Mouse (Mus musculus) ovary, postnatal 36 days (tissue): Measurements from ENCODE around the gene Rras2.

Source experiments
- DNase-seq: peaks from one replicate; pipeline ENCODE4 v3.0.0; 2022; ENCODE audit warnings: low spot score, mixed read lengths

The Rras2 gene

DNA sequence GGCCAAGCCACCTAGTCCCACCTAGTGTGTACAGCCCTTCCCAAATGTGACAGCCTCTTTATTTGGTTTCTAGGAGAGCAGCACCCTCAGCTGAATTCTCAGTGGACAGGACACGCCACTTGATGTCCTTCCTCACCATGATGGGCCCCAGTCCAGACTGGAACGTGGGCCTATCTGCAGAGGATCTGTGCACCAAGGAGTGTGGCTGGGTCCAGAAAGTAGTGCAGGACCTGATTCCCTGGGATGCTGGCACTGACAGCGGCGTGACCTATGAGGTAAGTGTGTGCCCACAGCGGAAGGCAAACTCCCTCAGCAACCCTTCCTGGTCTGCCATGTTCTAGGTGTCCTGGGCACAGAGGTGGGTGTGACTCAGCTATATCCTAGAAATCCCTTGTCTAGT lies 88.8 kb downstream of the Rras2 start:
- no peak for DNase-seq

DNA sequence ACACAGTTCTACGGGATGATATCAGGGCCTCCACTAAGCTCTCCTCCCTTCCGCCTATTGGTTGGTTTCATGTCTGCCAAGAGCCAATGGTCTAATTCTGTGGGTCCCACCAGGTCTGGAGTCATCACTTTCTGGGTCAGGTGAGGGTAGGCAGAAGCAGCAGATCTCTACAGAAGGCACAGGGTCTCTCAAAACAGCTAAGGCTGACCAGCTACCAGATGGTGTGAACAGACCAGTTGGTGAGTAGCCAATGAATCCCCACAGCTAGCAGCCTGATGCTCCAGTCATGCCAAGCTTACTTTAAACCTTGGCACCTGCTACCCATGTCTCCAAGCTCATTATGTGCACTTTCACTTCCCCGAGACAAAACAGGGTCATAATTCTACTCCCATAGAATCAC lies 90.2 kb downstream of the Rras2 start:
- no peak for DNase-seq

GRCm38 (mm10) chr7:114026923-114027322 lies 90.7 kb downstream of the Rras2 start:
- DNase-seq = no peak

DNA sequence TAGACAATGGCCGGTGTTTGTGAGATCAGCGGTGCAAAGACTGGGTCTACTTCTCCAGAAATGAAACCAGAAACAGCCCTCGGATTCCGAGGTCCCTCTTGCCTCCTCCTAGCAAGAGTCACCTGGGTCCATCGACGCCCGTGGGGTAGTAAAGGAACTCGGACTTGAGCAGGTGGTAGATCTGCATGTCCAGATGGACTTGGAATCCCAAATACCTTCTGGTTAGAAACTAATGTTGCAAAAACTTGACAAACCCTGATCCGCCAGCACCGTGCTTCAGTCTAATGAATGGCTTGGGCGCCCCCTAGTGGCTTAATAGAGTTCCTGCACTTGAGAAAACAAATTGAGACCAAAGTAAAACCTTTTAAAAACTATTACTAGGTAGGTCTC lies 96.9 kb downstream of the Rras2 start:
- DNase-seq = peak; percentile 61

- no peak for DNase-seq
These were observed 97.4 kb downstream of the Rras2 start for GRCm38 (mm10) chr7:114020057-114020703.

GRCm38 (mm10) chr7:114018861-114019260 lies 98.7 kb downstream of the Rras2 start:
- no peak for DNase-seq

DNA sequence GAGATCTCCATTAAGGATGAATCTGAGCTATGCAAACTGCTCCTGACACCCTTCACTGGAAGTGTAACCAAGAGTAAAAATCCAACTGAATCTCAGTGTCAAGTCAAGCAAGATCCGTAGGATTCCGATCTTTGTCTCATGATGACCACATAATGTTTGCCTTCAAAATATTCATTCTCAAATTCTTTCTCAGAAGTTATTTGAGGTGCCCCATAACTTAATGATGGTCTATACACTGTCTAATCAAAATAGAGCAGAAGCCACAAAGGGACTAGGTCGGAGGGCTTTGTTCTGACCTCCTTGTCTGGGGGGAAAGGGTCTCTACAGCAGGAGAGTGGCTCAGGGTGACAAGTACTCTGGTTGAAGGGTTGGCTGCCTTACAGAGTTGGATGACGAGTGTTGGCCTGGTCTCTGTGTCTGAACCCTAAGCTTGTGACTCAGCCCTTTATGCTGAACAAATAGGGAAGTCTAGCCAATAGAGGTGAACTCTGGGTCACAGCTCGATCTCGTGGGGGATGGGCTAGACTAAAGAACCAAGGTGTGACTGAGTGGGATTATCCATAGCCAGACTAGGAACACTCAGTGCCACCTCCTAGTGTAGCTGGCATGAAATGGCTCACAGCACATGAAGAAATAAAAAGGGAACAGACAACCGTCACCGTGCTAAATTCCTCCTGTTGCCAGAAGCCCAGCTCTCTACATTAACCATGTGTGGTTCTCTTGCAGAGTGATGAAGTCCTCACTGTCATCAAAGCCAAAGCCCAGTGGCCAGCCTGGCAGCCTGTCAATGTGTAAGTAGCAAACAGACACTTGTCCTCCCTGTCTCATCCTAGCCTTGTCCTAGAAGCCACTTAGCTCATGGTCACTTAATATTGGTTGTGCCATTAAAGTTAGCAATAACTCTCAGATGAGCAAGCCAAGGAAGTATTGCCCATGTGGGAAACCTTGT lies 101.3 kb downstream of the Rras2 start:
- no peak for DNase-seq

DNA sequence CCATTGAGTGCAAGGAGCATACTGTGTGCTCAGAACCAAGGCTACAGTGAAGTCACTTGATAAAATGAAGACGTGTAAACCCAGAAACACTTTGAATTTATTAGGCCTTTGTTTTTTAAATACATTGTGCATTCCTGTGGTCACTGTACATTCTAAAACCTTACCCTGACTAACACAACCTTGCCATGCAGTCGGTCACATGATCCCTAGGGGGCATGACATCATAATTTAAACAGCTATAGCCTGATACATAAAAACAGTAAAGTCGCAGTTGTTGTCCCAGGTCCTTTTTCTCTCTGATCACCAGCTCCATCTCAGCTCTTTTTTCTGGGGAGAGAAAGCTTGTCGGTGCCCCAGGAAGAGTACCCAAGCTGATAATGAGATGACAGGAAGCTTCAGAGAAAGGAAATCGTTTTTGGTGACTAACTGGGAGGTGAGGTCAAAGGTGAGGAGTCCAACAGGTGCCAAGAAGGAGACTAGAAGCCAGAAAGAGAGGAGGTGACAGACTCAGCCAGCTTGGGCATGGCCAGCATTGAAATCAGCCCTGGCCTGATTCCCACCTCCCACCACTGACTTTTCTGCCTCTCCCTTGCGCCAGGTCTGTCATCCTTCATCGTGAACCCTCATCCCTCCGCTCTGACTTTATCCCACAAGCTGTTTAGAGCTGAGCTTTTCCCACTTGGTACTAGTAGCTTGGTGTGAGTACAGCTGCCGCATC lies 105.7 kb downstream of the Rras2 start:
- DNase-seq = no peak

DNA sequence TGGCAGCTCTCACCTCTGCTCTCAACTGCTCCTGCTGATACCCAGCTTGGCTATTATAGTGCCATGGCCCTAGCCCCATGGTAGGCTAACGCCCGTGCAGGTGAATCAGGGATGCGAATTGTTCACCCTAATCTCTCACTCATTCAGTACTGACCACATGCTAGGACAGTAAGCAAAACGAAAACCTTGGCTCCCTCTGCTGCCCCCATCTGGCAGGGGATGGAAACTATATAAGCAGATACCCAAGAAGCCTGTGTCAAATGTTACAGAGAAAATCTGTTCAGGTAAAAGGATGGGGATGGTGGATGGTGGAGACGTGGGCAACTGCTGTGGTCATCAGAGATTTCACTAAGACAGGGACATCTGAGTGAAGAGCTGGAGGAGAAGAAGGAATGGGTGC lies 110.0 kb downstream of the Rras2 start:
- peak; percentile 28 for DNase-seq

DNA sequence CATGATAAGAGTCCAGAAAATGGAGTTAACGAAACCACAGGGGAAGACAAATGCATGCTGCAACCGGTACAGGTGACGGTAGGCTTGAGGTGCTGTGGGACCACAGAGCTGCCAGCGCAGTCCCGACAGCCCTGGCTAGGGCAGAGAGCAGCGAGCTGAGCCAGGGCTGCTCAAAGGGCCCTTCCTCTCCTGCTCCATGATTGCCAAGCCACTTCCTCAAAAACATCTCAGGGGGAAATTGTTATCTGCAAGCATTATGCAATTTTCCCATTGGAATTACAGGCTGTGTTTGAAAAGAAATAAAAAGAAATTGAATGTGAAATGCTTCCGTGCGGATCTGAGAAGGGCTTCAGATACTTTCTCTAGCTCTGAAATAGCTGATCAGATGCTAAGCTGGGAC lies 111.1 kb downstream of the Rras2 start:
- no peak for DNase-seq

DNA sequence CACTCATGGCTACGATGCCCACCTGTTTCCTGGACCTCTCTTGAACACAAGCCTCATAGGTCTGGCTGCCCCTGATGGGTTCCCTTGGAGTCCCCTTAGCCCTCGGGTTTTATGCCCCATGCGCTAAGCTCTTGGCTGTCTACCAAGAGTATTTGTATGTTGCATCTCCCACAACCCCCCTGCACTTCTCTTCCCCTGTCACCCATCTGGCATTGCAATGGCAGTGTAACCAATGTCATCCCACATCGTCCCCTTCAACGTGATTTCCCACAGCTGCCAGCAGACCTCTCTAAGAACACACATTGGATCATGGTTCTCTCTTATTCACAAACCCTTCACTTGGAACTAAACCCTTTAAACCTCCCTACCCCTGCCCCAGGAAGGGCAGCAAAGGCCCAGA lies 112.1 kb downstream of the Rras2 start:
- DNase-seq = no peak

DNA sequence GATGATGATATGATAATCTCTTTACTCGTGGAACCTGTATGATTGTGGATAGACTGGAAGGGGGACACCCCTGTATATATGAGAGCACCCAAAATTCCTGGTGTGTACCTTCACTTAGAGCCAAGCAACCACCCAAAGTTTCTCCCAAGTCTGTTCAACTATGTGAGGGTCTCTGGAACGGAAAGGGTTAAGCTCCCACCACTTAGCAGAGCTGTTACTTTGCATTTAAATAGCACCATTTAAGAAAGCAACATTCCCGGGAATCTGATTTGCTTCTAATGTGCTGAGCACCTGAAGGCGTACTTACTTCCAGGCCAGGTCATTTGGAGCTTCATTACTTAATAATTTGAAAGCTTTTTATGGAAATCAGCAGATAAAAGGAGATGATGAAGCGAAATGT lies 113.4 kb downstream of the Rras2 start:
- DNase-seq = no peak

- no peak for DNase-seq
These were observed 119.8 kb downstream of the Rras2 start for GRCm38 (mm10) chr7:113997675-113998354.
